Mouse (Mus musculus) MN1 (cell line): ENCODE data around the gene Ucp2.
A peak's percentile ranks its signal among the peaks of the same experiment; 100 is the strongest.

Source experiments
- DNase-seq: peaks from one replicate; pipeline ENCODE4 v3.0.0-alpha.2; 2016; ENCODE audit warnings: low spot score

The Ucp2 gene

DNA sequence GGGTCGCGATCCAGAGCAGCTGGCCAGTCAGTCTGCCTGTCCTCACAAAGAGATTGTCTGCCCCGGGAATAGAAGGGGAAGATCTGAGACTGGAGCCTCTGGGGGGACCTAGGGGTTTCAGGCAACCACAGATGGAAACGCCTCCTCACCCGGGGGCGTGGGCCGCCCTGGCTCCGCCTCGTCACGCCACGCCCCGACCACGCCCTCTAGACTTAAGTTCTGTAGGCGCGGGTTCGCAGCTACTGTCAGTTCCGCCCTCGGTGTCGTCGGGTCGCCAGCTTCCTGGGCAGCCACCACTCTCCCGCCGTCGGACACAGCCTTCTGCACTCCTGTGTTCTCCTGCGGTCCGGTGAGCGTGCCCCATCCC, at the start of gene Ucp2:
TSS of gene Ucp2 (plus strand) at position 221 of the 367 bp plus-strand sequence.
- DNase-seq, result peak; percentile 92

DNA sequence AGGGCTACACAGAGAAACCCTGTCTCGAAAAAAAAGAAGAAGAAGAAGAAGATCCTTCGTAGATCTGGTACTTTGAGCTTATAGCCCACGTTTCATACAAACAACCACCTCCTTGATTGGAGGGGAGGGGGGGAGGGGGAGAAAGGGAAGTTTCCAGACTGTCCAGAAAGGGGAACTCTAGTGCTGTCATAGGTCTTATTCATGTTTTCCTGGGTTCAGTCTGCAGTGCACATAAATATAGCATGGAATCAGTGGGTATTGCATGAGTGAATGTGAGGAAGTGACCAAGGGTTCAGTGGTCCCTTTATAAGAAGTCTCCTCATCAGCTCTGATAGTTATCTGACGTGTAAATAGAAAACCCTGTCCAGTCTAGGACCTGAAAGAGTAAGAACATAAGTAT, 49.4 kb upstream of the Ucp2 start:
- DNase-seq, result no peak

DNA sequence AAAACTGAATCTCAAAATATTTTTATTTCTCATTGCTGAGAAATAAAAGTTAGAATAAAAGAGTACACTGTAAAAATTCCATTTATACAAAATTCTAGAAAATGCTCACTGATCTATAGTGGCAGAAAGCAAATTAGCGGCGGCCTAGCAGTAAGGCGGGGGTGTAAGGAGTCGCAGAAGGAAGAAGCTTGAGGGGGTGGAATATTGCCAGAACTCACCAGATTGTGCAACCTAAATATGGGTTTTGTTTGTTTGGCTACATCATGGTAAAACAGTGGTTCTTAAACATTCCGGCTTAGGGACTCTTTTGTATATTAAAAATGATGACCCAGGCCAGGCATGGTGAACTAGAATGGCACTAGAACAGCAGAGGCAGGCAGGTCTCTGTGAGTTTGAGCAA, 46.9 kb upstream of the Ucp2 start:
- DNase-seq, result no peak

DNA sequence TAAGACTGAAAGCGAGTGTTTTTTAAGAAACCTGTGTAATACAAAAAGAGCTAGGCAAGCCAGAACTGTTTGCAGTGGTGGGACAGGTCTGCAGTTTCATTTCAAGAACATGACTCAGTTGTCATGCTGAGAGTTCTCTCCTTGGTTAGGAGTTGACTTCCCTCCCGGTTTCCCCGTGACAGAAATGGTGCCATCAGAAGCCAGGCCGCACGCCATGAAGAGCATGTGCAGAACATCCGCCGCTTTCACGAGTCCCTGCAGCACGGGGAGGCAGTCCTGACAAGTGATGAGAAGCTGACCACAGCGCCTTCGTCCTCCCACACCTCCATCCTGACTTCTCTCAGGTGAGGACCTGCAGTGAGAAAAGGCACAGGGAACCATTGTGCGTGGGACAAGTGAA, 44.6 kb upstream of the Ucp2 start:
- DNase-seq, result no peak

DNA sequence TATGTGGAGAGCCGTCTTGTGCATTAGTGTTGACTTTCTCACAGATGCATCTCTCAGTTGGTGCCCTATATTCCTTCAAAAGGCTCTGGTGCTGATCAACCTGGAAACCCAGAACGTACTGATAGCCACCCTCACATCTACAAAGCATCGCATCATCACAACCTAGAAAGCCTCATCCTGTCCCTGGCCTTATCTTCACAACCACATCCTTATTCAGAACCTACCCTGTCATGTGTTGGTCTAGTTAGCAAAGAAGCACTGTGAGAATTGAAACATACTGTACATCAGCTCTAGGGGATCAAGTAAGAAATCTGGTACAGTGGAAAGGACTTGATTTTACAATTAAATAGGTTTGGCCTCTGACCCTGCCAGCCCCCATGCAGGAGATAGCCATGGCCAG, 44.2 kb upstream of the Ucp2 start:
- no peak for DNase-seq

DNA sequence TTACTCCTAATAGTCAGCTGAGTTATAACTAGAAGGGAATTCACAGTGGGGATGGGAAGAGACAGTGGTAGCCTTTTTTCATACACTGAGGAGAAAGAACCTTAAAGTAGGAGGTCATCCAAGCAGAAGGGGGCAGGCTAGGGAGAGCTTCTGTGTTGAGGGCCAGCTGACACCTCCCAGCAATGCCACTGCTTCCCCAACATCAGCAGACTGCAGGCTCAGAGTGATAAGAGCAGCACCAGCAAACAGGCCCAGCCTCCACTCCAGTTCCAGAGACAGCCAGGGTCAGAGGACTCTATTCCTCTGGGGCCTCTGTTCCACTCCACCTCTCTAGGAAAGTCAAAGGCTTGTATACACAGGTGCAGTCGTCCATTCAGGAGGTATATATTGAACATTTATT, 35.0 kb upstream of the Ucp2 start:
- no peak for DNase-seq

DNA sequence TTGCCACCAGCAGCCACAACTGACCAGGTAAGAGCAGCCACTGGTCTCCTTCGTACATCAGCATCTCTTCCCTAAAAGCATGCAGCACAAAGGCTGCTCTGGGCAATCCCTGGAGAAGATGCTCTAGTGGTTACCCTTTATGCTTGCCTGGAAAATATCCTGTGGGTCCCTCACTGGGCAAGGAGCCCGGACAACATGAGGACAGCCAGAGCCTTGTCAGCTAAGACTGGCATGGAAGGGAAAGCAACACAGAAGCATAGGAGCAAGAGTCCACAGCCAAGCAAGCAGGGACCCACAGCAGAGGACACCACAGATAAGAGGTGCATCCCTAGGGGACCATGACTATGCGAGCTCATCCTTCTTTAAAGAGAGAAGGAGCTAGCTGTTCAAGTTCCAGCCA, 33.3 kb upstream of the Ucp2 start:
- peak; percentile 46 for DNase-seq

DNA sequence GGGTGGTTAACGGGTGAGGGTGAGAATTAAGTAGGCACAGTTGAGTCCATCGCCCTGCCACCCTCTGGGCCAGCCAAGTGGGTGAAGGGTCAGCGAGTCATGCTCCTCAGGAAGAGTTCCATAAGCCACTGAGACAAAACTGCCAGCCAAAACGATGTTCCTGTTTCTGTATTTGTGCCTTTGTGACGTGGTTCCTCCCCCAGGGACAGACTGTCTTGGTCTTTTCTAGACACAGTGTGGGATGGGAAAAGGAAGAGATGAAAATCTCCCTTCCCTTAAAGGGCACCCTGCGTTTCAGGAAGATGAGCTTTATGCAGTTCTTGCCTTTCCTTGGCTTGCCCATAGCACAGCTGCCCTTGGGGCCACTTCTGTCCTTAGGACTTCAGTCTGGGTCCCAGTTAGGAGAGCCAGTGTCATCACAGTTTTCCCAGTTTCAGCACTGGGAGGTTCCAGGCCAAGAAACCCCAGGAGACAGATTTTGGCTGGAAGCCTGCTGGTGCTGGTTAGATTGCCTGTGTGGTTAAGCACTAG, 31.5 kb upstream of the Ucp2 start:
- DNase-seq, result peak; percentile 48

DNA sequence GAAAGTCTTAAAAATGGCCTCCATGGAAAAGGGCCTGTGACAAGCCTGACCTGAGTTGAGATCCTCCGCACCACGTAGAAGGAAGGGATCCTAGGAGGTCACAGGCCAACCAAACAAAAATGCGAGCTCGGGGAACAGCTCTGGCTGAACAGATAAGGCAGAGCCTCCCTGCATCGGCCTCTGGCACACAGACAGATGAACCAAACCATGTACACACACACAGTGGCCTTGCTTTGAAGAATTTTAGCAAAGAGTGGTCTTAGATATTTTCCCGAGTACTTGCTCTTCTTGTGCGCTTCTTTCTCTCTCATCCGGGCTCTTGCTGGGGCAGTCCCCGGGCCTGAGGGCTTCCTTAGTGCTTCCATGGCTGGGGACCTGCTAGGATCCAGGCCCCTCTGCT, 29.9 kb upstream of the Ucp2 start:
- no peak for DNase-seq

DNA sequence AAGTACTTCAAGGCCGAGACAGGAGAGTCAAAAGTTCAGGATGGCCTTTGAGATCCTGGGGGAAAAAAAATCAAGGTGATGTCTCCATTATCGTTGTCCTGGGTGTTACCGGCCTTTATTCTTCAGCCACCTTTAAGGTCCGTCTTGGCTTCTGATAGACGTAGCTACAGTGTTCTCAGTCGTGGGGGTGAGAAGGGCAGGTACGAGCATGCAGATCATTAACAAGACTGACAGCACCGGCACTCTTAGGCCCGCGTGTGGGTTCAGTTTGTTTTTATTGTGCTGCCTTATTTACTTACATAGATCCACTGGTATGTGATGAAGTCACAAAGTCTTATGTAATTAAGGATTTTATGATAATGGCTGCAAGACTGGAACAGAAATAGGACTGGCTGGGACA, 29.4 kb upstream of the Ucp2 start:
- DNase-seq, result no peak

DNA sequence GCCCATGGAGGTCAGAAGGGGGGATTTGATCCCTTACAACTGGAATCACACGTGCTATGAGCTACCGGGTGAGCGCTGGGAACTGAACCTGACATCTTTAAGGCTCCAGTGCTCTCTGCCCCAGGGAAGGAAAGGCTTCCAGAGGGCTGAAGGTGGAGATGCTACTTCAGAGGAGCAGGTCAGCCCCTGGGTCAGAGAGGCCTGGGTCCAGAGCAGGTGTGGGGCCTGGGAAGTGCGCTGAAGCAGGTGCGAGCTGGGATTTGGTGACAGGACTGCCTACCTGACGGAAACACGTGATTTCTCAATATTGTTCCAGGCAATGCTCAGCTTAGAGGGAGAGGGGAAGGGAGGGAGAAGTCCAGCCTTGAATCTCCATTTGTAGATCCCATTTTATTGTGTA, 28.9 kb upstream of the Ucp2 start:
- no peak for DNase-seq

DNA sequence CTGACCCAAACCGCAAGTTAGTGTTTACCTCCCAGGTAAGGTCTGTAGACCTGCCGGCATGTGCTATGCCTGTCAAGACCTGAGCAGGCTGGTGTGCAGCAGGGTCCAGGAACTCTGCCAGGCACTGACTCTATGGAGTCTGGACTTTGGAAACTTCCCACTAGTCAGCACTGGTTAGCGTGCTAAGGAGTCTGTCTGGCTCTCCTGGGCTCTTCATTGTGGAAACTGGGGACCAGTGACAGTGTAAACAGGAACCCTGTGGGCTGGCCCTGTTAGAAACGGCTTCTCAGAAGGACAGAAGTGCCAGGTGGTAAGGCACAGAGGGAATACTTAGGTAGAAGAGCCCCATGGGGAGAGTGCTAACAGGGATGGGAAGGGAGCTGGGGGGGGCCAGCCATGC, 27.9 kb upstream of the Ucp2 start:
- DNase-seq, result no peak

DNA sequence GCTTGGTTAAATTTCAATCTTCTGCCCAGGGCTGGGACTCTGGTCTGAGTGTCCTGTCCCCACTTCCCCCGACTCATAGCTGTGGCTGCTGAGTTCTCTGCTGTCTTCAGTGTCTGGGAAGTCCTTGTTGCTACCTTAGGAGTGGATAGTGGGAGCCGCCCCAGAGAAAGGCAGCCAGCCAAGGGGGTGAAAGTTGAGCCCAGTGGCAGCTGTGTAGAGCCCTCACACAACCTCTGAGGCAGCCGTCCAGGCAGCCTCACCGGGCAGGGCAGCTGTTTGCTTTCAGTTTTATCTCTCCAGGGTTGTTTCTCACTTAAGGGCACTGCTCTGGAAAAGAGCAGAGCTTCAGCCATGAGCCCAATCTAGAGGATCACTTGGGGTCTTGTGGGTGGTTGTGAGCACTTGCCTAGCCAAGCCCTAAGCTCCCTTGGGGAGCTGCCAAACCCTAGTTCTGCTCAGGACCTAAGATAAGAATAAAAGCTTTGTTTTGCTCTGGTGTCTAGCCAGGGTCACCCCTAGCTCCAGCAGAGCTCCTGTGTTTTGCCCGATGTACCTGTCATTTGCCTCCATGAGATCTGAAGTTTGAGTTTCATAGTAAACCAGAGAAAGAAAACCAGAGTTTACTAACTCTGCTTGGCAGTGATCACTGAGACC, 27.4 kb upstream of the Ucp2 start:
- DNase-seq, result peak; percentile 69

DNA sequence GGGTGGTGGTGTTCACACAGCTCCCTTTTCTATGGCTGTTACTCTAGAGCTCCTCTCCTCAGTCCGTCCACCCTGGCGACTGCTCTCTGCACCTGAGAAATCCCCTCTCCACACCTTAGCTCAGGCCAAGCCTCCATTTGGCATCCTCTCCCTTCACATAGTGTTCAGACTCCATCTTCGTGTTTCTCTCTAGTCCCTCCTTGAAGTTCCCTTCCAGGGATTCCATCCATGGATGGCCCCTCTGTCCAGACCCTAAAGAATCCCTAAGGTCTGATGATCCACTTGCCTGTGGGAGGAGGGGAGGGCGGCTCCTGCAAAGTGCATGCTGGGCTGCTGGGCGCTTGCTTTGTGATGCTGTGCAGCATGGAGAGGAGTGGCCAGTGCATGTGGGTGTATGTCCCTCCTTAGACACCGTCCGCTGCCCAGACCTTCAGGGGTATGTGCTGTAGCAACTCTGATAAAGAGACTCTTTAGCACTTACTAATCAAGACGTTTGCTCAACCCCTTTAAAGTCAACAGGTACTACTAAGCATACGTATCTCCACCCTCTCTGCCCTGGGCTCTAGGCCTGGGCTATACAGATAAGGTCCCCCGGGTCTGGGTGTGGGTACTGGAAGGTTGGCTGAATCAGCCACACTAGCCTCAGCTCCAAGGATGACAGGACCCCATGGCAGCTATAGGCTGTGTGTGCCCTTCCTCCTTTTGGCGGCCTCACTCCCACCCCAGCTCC, 26.2 kb upstream of the Ucp2 start:
- no peak for DNase-seq

DNA sequence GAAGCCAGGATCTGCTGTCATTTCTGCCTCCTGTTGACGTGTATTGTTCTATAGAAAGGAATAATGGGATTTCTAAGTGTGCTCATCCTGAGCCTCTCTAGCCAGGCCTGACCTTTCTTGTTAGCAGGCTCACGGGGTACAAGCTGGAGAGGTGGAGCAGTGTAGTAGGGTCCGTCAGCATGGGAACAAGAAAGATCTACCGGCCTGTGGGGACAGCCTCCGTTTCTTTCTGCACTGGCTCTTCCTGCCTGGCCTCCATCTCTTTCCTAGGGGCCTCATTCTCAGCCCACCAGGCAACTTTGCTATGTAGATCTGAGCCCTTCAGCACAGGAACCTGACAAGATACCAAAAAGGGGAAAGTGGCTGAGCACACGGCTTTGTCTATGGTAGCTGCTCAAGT, 24.4 kb upstream of the Ucp2 start:
- no peak for DNase-seq

DNA sequence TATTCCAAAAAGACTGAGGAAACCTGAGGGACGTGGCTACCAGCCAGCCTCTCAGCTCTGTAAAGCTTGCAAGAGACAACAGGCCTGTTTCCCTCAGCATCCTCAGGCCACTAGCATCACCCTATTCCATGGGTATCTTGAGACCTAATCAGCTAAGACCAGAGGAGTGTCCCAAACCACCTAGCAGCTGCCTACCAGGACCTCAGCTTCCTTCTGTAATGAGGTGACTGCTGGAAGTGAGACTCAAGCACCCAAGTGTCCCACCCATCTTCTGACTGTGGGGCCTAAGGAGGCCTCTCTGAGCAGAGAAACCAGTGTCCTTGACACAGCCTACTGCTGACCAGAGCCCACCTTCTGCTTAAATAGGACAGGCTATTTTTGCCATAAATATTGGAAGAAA, 23.6 kb upstream of the Ucp2 start:
- DNase-seq, result no peak

DNA sequence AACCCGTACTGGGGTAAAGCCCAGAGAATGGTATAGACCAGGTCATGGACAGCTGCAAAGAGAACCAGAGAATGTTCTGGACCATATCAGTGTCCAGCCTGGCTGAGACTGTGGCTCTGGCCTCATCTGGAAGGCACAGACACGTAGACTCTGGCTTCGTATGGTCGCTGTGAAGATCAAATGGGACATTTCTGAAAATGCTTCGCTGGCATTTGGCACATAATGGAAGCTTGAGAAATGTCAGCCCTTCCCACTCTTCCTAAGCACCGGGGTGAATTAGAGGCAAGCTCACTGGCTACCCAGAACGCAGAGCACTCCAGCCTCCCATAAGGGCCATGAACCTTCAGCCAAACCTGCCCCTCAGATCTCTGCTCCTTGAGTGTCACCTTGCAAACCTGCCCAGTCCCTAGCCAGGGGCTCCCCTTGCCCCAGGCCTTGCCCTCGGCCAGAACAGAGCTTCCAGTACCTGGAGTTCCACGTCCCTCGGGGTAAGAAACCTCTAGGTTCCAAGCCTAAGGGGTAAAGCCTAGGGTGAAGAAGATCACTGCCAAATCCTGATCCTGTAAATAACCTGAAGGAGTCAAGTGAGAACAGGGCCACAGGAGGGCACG, 22.2 kb upstream of the Ucp2 start:
- no peak for DNase-seq

DNA sequence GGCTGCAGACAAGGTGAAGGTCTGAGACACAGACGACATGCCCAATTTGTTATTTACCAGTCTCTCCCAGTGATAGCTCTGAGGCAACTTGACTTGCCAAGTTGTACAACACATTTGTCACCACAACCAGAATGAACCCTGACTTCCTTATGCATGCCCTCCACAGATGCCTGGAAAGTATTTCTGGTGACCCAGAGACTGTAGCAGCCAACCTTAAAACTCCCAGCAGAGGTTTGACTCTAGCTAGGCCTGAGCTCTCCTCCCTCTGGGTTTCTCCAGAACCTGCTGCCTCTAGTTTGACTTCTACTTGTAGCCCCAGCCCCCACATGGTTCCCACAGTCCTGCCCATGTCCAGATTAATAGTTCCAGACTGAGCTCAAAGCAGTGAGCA, 21.7 kb upstream of the Ucp2 start:
- no peak for DNase-seq

DNA sequence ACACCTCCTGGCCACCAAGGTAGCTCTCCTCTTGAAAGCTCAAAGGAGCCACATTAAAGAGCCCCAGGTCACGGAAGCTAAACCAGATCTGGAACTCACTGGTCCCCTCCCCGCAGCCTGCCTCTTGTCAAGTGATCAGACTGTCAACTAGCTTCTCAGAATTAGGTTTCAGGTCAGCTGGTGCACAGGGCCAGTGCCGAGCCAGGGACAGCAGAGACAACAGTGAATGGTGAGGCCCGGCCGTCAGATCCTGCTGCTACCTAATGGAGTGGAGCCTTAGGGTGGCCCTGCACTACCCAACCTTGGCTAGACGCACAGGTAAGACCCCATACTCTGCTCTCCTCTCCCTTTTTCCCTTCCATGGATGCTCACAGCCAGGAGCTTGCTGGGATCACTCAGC, 20.4 kb upstream of the Ucp2 start, which contains the start of gene Ucp3:
TSS of gene Ucp3 (plus strand) at position 214 of the 400 bp plus-strand sequence.
- DNase-seq, result no peak

DNA sequence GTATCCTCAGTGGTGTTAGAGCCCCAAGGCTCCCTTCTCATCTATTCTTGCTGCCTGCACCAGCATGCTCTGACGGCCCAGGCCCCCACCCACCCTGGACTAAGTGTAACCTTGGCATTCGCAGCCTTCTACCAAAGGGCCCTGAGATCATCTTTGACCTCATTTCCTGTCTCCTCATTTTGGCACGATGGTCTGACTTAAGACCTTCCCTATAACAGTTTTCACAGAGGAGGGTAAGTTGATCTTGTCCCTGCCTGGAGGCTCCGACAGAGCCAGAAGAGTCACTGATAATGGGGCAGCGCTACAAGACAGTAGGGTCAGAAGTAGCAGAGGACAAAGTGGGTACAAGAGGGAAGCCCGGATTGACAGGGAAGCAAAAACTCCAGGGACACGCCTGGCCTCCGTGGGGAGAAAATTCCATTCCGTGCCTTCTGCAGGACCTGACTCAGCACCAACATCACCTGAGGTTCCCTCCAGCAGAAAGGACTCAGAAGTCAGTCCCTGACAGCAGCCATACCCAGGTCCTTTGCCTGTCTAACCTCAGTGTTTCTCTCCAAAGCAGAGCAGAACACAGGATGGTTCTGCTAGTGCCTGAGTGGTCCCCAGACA, 19.2 kb upstream of the Ucp2 start:
- DNase-seq, result no peak

DNA sequence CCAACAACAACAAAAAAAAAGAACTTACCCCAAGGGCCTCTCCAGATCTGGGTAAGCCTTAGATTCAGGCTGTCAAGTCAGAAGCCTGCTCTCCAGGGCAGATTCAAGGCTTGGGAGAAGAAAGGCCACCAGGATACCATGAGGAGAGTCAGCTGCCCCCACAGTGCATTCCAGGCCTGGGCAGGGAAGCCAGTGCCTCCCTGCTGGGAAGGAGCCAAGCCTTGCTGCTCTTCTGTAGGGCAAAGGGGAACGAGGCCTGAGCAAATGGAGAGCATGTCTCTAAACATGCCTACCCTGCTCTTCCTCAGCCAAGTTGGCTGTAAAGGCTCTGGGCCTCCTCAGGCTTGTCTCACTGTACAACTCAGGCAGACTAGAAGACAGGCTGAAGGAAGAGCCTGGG, 18.5 kb upstream of the Ucp2 start:
- peak; percentile 31 for DNase-seq

DNA sequence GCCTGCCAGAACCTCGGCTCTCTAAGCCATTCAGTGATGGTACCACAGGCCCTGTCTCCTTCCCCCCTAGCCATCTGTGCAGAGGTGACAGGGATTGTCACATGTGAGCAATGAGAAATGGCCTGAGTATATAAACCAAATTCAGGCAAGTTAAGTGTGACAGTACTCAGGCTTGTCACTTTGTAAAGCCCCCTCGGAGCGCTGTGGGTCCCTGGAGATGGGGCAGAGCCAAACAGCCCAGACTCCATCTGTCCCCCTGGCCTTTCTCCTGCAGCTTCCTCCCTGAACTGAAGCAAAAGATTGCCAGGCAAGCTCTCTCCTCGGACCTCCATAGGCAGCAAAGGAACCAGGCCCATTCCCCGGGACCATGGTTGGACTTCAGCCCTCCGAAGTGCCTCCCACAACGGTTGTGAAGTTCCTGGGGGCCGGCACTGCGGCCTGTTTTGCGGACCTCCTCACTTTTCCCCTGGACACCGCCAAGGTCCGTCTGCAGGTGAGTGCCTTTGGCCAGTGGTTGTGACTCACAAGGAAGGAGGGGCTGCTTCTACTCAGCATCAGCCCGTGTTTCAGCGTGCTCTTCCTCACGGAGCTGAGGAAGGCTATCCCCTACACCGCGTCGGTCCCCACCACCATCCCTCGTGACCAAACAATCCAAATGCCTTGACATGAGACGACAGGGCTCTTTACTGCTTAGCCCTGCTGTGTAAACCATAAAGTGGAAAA, 13.9 kb upstream of the Ucp2 start:
- no peak for DNase-seq
